Mouse (Mus musculus): ENCODE measurements around the gene Kctd12.

- TF ChIP-seq CTCF (IDR thresholded peaks at IDR 0.05; ENCODE audit: extremely low read depth, insufficient read length, insufficient replicate concordance, low read depth, low read length) (no peak), POLR2A (IDR thresholded peaks at IDR 0.05; ENCODE audit: low read depth, low read length) (no peak)
Observed at GRCm38 (mm10) chr14:102965841-102966240, 16.6 kb downstream of the Kctd12 start.
